Mouse (Mus musculus) large intestine, adult 2 months (tissue): ENCODE data around the gene Tspan9. TPM values are rescaled to one million over a fixed set of nuclear protein-coding genes. Genes with fewer than 3 reads are reported as not detected.

Source experiments
- DNase-seq: peaks from one replicate; pipeline ENCODE4 v3.0.0-alpha.2; 2012; ENCODE audit warnings: low read depth, low spot score
- WGBS: fragments of 180-500 bp; shearing (Covaris S2); methylation state at CpG from one replicate; pipeline ENCODE4 v1.1.7; 2018; 5-methylcytosine and 5-hydroxymethylcytosine counted together
- polyA plus RNA-seq: library from polyadenylated mRNA; depleted of rRNA; stranded (reverse); fragments of >200 nt; gene quantifications from 2 replicates; pipeline ENCODE4 v1.2.3, GENCODE M21; 2012

Tspan9 gene
- polyA plus RNA-seq, 1 experiment = 34.7 TPM

DNA sequence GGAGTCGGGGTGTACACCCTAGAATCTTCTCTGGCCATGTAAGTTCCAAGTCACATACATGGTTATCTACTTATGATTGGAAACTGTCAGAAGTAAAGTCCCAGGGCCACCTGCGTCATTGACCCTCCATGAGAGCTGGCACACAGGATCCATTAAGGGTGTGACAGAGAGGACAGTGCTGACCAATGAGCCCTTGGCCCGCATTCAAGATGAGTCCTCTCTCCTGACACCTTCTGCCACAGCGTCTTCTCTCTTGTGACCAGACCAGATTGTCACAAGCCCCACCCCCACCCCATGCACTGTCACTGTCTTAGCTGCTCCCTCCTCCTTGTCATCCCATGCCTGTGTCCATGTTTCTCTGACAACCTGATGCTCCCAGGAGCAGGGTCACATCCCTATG, 140.7 kb downstream of the Tspan9 start:
- WGBS = 81% methylated on average over 4 of the region's 4 CpGs
- no peak for DNase-seq

DNA sequence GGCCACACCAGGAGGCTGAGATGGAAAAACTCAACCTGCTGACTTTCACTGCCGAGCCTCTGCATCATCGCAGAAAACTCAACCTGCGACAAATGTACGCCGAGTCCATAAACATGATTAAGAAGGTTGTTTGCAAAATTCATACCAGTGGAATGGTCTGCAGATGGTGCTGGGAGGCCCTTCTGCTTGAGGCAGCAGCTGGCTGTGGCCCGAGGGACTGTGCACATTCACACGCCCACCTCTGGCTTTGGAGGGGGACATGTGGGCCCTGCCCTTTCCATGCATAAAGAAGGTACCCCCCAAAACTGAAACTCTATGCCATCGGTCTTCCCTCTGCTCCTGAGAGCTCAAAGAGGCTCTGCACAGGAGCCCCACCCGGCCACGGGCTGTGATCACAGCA, 141.3 kb downstream of the Tspan9 start:
- 56% methylated on average over 10 of the region's 10 CpGs for WGBS
- DNase-seq = no peak

DNA sequence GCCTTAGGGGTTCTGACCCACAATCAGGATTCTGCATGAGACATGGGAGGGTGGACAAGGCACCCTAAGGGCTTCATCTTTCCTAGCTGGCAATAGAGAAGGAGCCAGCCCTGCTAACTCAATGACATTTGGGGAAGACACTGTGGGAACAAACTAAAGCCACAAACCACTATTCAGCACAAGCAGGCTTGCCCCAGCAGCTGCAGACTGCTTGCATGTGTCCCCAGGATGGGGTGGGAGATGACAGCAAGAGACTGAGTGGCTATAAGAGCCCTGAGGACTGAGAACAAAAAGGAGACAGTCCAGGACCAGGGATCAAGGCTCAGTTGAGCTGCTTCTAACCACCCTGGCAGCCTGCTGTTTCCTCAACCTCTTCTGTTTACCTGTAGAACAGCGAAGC, 141.8 kb downstream of the Tspan9 start:
- 73% methylated on average over 1 of the region's 1 CpGs for WGBS
- no peak for DNase-seq

DNA sequence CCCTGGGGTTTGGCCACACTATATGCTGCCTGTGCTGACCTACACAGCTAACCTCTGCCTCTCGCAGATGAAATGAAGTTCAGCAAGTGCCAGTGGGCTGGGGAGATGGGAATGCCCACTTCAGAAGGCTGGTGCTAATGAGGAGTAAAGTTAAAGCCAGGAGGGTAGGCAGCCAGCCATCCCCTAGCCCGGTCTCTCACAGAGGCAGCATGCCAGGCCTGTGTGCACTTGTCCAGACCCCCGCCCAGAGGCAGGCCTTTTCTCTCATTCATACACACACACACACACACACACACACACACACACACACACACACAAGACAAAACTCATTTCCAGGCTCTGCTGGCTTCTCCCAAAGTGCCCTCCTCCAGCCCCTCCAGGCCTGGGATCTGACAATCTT, 142.6 kb downstream of the Tspan9 start:
- no peak for DNase-seq
- 85% methylated on average over 3 of the region's 3 CpGs for WGBS

DNA sequence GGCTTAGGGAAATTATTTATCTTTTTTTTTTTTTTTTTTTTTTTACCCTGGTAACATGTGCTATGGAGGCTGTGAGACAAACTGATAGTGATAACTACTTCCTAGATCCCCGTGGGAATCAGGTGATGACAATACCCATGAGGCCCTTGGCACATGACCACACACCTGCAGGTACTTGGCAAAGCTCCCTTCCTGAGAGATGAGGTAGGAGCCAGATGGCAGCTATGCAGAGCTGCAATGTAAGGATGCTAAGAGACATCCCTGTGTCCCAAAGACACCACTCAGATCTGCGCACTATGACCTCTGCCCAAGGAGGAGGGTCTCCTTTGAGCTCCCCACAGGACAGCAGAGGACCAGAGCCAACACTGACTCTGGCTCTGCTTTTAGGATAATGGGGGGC, 144.3 kb downstream of the Tspan9 start:
- WGBS = 57% methylated on average over 2 of the region's 2 CpGs
- no peak for DNase-seq

DNA sequence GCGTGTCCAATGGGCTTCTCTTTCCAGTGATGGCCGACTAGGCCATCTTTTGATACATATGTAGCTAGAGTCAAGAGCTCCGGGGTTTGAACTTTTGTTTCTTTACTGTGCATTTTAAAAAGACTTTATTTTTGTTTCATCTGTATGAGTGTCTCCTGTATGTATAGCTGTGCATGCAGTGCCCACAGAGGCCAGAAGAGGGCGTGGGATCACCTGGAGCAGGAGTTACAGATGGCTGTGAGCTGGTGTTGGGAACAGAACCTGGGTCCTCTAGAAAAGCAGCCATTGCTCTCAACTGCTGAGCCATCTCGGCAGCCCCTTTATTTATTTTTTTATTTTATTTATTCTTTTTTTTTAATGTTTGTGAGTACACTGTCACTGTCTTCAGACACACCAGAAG, 146.5 kb downstream of the Tspan9 start:
- no peak for DNase-seq
- 83% methylated on average over 5 of the region's 5 CpGs for WGBS

DNA sequence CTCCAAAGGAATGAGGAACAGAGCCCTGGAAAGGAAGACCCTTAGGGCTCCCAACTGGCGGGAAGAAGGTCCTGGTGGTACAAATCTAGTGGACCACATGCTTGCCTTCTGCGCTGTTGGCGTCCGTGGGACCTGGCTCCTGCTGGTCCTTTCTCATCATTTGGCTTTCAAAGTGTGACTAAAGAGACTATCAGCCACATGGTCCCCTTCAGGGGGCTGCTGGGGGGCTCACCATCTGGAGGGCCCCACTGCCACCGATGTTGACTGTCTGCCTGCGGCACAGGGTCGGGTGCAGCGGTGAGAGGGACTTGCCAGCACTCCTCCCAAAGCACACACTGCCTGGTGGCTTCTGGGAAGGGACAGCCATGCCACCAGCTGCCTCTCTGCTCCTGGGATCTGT, 150.4 kb downstream of the Tspan9 start:
- no peak for DNase-seq
- WGBS = 89% methylated on average over 8 of the region's 8 CpGs

DNA sequence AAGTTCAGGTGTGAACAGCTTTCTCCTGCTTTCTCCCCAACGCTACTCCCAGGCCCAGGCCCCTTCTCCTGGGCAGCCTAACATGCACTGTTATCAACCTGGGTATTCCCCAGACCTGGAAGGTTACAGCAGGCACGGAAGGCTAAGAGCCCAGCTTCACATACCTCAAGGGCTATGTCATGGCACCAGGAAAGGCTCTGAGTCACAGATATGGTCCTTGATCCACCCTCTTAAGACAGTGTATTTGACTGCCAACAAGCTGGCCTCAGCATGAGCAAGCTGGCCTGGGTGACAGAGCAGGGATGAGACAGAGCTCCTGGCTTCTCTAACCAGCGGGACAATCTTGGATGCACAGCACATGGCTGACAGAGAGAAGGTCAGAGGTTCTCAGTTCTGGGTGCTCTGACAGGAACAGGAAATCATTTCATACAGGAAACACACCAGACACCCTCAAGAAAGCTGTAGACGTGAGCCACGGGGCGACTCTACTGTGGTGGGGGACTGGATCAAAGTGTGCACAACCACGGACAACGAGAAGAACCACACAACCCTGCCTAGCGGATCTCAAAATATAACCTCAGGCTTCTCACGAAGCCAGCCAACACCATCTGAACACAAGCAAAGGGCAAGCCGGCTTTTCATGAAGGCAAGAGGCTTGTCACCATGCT, 151.8 kb downstream of the Tspan9 start:
- WGBS = 64% methylated on average over 11 of the region's 11 CpGs
- DNase-seq = no peak

DNA sequence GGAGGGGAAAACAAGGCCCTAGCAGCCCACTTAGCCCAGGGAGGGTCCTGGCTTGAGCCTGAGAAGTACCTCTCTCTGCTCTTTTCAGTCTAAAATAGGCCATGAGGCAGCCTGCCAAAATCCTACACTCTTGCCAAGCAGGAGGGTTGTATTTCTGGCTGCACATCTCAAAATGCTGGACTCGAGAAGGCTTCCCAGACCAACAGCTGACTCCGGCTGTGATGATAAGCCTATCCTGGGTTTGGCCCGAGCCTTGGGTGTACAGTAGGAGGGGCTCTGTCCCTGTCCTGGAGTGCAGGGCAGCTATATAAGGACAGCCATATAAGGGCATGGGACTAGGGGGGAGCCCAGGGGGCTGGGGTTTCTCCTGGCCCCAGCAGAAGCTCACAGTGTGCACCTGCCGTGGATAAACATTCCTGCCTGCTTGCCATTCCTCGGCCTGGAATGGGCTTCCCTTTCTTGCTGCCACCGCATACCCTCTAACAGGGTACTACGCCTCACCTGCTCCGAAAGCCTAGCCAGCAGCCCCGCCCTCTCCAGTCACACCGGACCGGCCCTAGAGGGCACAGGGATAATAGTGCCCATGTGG, 153.7 kb downstream of the Tspan9 start:
- no peak for DNase-seq
- 39% methylated on average over 11 of the region's 11 CpGs for WGBS

DNA sequence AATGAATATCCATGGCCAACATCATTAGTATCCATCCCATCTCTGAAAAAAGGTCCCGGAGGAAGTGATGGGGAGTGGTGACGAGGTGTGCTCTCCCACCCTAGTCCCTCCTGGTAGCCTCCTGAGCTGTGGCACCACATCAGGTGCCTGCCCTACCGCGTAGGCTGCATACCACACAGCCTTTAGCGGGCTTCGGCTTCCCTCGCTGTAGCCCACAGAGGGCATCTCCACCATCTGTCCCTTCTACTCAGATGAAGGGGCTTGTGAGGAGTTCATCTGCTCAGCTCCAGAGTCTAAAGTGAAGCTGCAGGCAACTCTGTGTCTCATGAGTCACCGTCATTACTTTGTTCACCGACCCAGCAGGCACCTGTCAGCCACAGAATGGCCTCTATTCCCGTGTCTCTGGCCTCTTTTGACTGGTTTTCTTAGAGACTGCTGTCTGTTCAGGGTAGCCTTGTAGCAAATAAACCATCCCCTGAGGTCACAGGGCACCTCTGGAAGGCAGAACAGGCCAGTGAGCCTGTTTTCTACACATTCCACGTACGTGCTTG, 154.4 kb downstream of the Tspan9 start:
- WGBS = 75% methylated on average over 12 of the region's 12 CpGs
- DNase-seq = no peak

DNA sequence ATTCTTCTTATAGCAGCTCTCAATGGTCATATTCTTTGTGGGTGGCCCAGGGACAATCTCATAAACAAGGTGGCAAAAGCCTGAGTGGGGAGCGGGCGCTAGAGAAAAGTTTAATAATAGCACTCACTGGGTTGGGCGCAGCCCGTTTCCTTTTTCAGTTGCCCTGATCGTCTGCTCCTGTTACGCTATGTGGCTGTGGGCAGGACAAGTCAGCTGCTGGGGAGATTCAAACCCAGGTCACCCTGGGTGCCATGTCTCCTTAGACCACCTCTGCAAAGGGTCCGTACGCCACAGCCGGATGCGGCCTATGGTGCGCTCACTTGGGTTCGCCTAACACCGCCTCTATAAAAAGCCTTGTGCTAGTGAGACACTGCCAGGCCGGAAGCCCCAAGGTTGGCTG, 156.0 kb downstream of the Tspan9 start:
- no peak for DNase-seq
- WGBS = 83% methylated on average over 14 of the region's 14 CpGs

DNA sequence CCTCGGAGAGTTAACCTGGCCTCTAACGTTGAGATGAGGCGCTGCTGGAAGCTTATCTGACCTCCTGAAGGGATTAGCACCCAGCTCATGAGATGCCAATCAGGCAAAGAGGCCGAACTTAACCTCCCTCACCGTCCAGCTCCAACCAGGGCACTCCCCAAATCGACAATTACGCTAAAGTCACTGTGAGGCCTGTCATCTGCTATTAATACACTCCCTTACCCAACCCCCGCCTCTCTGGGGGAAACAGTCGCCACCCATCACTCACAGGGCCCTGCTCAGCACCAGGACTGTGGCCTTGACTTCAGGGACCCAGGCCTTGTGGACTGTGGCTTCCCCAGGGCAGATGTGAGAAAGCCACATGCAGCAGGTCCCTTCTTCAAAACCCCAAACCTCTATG, 157.0 kb downstream of the Tspan9 start:
- 64% methylated on average over 9 of the region's 9 CpGs for WGBS
- DNase-seq = no peak

DNA sequence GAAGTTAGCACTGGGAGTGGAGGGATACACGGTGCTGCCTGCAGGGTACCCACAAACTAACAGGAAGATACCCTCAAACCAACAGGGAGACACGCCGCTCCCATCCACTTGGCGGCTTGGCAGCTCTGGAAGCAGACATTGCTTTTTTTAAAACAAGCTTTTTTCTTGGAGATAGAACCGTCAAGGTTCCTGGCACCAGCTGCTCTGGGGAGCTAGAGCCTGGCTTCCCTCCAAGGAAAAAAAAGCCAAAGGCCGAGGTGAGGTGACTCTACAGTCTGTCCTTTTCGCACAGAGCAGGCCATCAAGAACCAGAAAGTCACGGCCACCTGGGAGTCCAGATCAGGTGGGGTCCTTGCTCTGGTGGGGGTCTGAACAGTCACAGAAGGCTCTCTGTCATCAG, 162.2 kb downstream of the Tspan9 start:
- 25% methylated on average over 8 of the region's 8 CpGs for WGBS
- no peak for DNase-seq

DNA sequence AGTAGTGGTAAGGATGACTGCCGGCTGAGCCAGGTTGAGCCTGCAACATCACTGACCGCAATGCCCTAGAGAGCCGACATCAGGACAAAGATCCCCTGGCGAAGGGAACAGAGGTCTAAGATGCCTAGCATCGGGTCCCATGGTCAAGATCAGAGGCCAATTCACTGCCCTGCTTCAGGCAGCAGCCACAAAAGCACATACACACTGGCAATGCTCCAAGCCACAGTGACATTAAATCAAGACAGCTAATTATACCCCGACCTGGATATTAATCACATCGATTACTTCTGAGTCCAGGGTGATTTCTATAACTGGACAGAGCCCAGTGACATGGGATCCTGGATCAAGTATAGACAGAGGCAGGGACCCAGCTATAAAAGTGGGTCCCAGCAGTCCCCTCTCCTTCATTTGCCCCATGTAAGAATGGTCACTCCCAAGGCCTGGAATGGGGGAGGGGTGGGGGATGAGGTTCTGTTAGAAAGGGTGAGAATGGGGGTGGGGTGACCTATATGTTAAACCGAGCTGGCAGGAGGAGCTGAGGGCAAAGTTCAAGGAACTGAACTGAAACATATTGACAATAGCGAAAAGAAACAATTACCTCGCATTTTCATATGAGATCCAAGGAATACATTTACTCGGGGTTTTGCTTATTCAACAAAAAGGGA, 162.9 kb downstream of the Tspan9 start:
- WGBS = 60% methylated on average over 11 of the region's 11 CpGs
- DNase-seq = no peak

DNA sequence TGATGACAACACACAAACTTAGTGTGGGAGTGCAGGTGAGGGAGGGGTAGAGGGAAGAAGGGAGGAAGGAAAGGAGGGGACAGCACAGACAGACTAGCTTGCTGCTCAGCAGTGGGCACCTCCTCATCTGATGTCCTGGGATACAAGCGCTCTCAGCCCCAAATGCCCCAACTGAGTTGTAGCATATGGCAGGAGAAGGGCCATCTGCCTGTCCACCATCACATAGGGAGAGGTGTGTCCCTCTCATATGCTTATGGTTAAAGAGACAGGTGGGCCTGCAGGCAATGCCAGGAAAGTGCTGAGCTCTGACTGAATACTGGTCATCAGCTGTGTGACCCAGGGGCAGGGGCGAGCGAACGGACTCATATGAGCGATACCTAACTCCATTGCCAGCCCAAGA, 163.6 kb downstream of the Tspan9 start:
- WGBS = 99% methylated on average over 5 of the region's 5 CpGs

DNA sequence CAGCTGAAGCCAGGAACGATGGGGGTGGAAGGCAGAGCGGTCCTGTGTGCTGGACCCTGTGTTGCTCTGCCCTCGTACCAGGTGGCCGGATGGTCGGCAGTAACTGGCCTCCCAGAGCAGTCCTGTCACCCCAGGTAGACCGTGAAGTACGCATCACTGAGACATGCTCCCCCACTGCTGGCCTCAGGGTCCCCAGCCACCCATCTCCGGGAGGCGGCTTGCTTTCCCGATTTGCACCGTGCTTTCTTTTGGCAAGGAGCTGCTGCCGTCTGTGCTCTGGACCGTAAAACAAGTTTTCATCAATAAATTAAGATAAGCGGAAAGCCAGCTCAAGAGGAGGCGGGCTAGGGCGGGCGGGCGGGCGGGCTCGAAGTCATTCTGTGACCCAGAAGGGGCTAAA, 164.5 kb downstream of the Tspan9 start:
- 61% methylated on average over 20 of the region's 20 CpGs for WGBS

More for the DNA sequence above, 163.6 kb downstream of the Tspan9 start:
- no peak for DNase-seq

DNA sequence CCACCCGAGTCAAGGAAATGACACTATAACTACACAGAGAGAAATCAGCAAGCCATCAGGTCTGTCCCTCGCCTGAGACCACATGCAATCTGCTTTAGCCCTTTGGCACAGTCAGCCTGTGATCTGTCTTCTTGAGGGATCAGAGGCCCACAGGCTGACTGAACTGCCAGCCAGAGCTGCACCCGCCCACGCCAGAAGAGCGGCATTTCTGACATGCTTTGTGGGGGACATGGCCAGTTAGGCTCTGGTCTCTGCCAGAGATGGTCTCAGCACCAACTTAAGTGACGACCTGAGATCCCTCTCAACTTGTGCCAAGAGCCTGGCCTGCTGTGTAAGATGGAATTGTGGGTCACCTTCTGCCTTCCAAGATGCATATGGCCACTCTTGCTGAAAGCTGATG, 166.7 kb downstream of the Tspan9 start:
- DNase-seq = no peak
- 81% methylated on average over 6 of the region's 6 CpGs for WGBS

More for the DNA sequence above, 164.5 kb downstream of the Tspan9 start:
- no peak for DNase-seq

DNA sequence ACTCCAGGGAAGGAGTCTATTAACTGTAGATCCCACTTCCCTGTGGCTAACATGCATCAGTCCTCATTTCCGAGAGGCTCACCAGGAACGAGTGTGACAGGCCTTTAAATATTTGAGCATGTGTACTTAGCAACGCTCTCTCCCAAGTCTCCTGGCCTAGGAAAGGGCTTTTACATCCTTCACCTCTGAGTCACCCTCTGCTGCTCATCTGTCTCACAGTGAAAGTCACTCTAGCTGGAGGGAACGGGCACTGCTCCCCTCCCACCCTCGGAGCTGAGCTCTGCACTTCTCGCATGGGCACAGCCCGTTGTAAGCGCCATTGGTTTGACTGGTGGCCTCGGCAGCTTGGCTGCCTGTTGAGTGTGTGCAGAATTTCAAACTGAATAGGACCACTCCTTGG, 169.4 kb downstream of the Tspan9 start:
- WGBS = 34% methylated on average over 9 of the region's 9 CpGs

DNA sequence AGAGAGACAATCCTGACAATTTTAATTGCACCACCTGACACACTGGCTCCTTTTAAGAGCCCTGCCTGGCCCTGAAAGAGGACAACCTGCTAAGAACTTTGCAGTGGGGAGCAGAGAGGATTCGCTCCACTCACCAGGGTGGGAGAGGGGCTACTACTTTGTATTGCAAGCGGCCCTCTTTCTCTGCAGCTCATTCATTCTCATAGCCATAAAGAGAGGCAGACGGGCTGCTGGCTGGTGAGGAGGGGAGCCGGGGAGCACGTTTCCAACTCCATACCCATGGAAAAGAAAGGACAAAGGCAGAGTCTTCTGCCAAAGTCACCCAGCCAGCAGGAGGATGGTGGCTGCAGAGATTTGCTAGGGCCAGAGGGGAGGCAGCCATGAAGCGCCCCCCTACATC, 169.8 kb downstream of the Tspan9 start:
- DNase-seq = no peak
- WGBS = 63% methylated on average over 6 of the region's 6 CpGs

More for the DNA sequence above, 169.4 kb downstream of the Tspan9 start:
- no peak for DNase-seq

DNA sequence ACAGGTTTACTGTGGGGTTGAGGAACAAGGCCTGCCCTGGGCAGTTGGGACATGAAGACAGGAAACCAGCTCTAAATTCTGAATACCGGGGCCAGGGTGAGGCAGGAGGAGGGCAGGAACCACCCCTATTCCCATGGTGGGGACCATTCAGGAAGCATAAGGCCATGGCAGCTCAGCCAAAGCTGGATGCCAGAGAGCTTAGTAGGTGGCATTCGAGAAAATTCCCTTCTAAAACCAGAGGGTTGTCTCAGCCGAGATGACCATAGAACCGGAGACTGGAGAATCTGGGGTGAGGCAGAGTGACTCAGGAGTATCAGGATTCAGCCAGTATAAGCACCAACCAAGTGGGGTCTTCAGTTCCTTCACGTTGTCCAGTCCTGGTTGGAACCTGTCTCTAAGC, 171.5 kb downstream of the Tspan9 start:
- DNase-seq = no peak
- 79% methylated on average over 5 of the region's 5 CpGs for WGBS

DNA sequence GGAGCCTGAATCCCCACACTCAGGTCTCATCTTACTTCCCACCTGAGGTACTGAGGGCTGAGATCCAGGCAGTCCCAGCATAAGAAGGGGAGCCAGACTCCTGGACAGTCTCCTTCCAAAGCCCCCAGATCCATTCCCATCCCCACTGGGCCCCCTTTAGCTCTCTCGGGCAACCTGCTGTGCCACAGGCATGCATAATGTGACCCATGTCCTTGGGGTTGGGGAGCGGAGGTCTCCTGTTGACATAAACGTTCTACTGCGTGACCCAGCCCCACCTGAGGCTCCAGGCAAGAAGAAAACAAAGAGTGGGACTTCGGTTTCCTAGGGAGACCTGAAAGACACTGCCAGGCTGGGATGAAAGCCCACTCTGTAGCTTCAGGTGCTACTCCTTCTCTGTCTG, 172.5 kb downstream of the Tspan9 start:
- DNase-seq = no peak
- WGBS = 52% methylated on average over 5 of the region's 5 CpGs
